Mouse (Mus musculus): ENCODE results near the gene Lamtor1. TPM values are rescaled to one million over a fixed set of nuclear protein-coding genes. Genes with fewer than 3 reads are reported as not detected.

The Lamtor1 gene
- polyA plus RNA-seq, 2 experiments, result 154 to 176 TPM

DNA sequence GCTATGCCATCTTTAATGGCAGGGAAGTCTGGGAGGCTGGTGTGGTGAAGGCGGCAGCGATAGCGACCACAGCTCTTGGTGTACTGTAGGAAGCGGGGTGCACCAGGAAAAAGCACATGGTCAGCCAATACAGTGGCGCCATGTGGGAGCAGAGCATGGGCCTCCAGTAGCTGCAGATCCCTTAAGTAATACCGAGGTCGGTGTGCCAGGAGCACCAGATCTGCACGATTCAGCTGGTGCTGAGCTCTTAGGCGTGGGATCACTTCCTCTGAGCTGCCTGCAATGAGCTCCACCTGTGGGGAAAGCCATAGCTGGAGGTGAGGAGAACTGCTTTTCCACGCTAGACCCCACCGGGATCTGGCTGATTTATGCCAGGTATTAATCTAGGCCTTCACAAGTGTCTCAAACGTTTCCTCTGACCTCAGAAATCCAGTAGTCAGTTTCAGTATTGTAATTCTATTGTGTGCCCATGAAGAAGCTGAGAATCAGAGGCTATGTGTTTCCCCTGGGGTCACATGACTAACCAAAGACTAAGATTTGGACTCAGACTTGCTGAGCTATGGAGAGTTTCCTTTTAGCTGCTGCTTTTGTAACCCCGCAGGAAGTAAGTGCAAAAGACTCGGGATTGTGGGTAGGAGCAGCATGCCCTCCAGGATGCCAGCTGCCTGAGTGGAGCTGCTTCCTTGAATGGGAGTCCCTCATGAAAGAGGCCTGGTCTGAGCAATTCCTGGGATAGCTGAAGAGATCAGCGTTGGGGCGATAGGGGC lies 5.2 kb upstream of the Lamtor1 start:
- Histone ChIP-seq H3K36me3 (ENCODE audit: control insufficient read depth, insufficient read depth, low read length) (peaks cover 9% of the 10 kb centered on the region; the same call in 1 of the 2 replicates), H3K4me3 (replicated peaks; ENCODE audit: low read length) (no peak overlapping the region), H3K9me3 (ENCODE audit: control insufficient read depth, low read length) (no peaks in the 10 kb centered on the region), H3K9ac (ENCODE audit: low read depth, low read length, severe bottlenecking) (no peak overlapping the region), H3K4me2 (replicated peaks; ENCODE audit: low read depth, low read length, severe bottlenecking) (no peak overlapping the region), H3K27me3 (ENCODE audit: control insufficient read depth, insufficient read depth, low read length) (no peaks in the 10 kb centered on the region), H3K4me1 (ENCODE audit: control insufficient read depth, insufficient read depth, low read length) (peaks cover 8% of the 10 kb centered on the region; the same call in 1 of the 2 replicates), H3K27ac (replicated peaks; ENCODE audit: low read depth, low read length) (no peak overlapping the region)
- ATAC-seq (ENCODE audit: low FRiP score, low read depth) (no peak), DNase-seq (ENCODE audit: low spot score) (no peak)
- WGBS, result 88% methylated on average over 16 of the region's 16 CpGs
- no peak for TF ChIP-seq POLR2A (IDR thresholded peaks at IDR 0.05; ENCODE audit: borderline replicate concordance, extremely low read depth, insufficient read depth, insufficient read length)

DNA sequence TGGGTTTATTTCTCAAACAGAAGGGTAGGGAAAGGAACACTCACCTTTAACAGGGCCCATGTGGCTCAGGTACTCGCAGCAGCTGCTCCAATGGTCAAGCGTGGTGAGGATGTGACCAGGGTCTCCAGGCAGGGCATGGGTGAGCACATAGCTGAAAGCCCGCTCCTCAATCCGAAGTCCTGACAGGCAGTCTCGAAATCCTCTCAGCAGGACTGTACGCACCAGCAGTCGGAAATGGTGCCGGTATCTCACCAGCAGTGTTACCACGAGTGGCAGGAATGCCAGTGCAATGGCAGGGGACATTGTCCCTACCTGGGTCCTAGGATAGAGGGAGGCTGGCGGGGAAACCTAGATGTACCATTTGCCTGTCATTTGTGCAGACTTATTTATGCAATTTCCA lies 3.7 kb upstream of the Lamtor1 start:
- Histone ChIP-seq H3K27ac (replicated peaks; ENCODE audit: low read depth, low read length) (no peak overlapping the region), H3K27me3 (ENCODE audit: control insufficient read depth, insufficient read depth, low read length) (no peaks in the 10 kb centered on the region), H3K4me2 (replicated peaks; ENCODE audit: low read depth, low read length, severe bottlenecking) (no peak overlapping the region), H3K36me3 (ENCODE audit: control insufficient read depth, insufficient read depth, low read length) (peaks cover 9% of the 10 kb centered on the region; the same call in 1 of the 2 replicates), H3K4me3 (replicated peaks; ENCODE audit: low read length) (no peak overlapping the region), H3K9me3 (ENCODE audit: control insufficient read depth, low read length) (no peaks in the 10 kb centered on the region), H3K9ac (ENCODE audit: low read depth, low read length, severe bottlenecking) (no peak overlapping the region), H3K4me1 (ENCODE audit: control insufficient read depth, insufficient read depth, low read length) (peaks cover 12% of the 10 kb centered on the region)
- no peak for DNase-seq (ENCODE audit: low spot score)
- ATAC-seq (ENCODE audit: low FRiP score, low read depth), result no peak
- WGBS, result 91% methylated on average over 10 of the region's 10 CpGs
- no peak for TF ChIP-seq POLR2A (IDR thresholded peaks at IDR 0.05; ENCODE audit: borderline replicate concordance, extremely low read depth, insufficient read depth, insufficient read length)

DNA sequence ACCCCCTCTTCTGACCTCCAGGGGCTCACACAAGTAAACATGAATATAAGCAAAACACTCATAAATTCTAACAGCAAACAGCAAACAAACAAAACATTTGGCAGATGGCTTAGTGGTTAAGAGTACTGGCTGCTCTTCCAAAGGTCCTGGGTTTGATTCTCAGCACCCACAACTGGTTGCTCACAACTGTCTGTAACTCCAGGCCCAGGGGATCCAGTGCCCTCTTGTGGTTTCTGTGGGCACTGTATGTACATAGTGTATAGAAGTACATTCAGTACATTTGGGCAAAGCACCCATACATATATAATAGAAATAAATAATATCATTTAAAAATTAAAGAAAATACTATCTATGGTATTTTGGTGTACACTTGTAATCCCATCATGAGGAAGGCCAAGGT lies 2.9 kb upstream of the Lamtor1 start:
- no peaks in the 10 kb centered on the region for H3K9me3 ChIP-seq (ENCODE audit: control insufficient read depth, low read length)
- no peak for TF ChIP-seq POLR2A (IDR thresholded peaks at IDR 0.05; ENCODE audit: borderline replicate concordance, extremely low read depth, insufficient read depth, insufficient read length)
- H3K36me3 ChIP-seq (ENCODE audit: control insufficient read depth, insufficient read depth, low read length), result peaks cover 9% of the 10 kb centered on the region; the same call in 1 of the 2 replicates
- no peak overlapping the region for H3K4me2 ChIP-seq (replicated peaks; ENCODE audit: low read depth, low read length, severe bottlenecking)
- H3K9ac ChIP-seq (ENCODE audit: low read depth, low read length, severe bottlenecking), result no peak overlapping the region
- no peak overlapping the region for H3K27ac ChIP-seq (replicated peaks; ENCODE audit: low read depth, low read length)
- ATAC-seq (ENCODE audit: low FRiP score, low read depth) (no peak), DNase-seq (ENCODE audit: low spot score) (no peak)
- H3K27me3 ChIP-seq (ENCODE audit: control insufficient read depth, insufficient read depth, low read length), result no peaks in the 10 kb centered on the region
- no peak overlapping the region for H3K4me3 ChIP-seq (replicated peaks; ENCODE audit: low read length)
- H3K4me1 ChIP-seq (ENCODE audit: control insufficient read depth, insufficient read depth, low read length), result peaks cover 12% of the 10 kb centered on the region

DNA sequence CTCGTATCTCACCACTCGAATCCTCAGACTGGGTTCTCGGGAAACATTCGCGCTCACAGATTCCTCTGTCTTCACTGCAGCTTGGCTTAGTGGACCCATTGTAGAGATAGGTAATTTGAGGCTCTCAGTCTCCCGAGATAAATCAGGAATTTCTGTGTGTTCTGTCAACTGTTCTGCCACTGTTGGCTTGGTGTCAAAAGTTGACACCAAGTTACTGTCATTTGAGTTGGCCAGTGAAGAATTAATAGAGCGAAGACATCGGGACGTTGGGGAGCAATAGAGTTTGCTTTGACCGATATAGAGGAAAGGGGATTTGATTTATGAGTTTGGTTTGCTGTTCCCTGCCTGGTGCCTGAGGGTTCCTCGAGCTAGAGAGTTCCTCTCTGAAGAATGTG lies 580 bp downstream of the Lamtor1 start, which contains the start of gene Tomt:
Tomt (minus strand) TSS at position 73 of the 395 bp plus-strand sequence.
- no peak for TF ChIP-seq POLR2A (IDR thresholded peaks at IDR 0.05; ENCODE audit: borderline replicate concordance, extremely low read depth, insufficient read depth, insufficient read length)
- peak within 1 kb of the TSS; percentile 64 for H3K4me2 ChIP-seq (replicated peaks; ENCODE audit: low read depth, low read length, severe bottlenecking)
- no peak for ATAC-seq (ENCODE audit: low FRiP score, low read depth)

DNA sequence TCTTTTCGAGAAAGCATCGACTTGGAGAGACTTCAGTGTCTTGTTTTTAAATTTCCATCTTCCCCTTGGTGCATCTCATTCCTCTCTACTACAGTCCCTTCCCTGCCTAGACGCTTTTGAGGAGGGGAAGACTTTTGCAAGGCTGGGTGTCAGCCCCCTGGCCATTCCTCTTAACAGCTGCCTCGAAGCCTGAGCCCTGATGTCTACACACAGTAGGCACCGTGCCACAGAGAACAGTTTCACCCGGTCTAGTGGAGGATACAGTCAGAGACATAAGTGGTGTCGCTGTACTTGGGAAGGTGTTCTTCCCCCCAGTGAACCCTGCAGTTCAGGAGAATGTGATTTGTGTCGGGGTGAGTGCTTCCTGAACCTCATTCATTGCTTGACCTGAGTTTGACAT lies 992 bp downstream of the Lamtor1 start:
- Histone ChIP-seq H3K27ac (replicated peaks; ENCODE audit: low read depth, low read length) (0 out of 2 replicates have a peak overlapping the region, but pooled peaks have one; percentile 21), H3K9ac (ENCODE audit: low read depth, low read length, severe bottlenecking) (peak overlapping the region; percentile 82), H3K4me3 (replicated peaks; ENCODE audit: low read length) (peak overlapping the region; percentile 80), H3K4me1 (ENCODE audit: control insufficient read depth, insufficient read depth, low read length) (peaks cover 12% of the 10 kb centered on the region), H3K4me2 (replicated peaks; ENCODE audit: low read depth, low read length, severe bottlenecking) (peak overlapping the region; percentile 53), H3K27me3 (ENCODE audit: control insufficient read depth, insufficient read depth, low read length) (no peaks in the 10 kb centered on the region), H3K9me3 (ENCODE audit: control insufficient read depth, low read length) (no peaks in the 10 kb centered on the region), H3K36me3 (ENCODE audit: control insufficient read depth, insufficient read depth, low read length) (peaks cover 23% of the 10 kb centered on the region)
- no peak for TF ChIP-seq POLR2A (IDR thresholded peaks at IDR 0.05; ENCODE audit: borderline replicate concordance, extremely low read depth, insufficient read depth, insufficient read length)
- DNase-seq (ENCODE audit: low spot score) (no peak), ATAC-seq (ENCODE audit: low FRiP score, low read depth) (no peak)
- 67% methylated on average over 8 of the region's 8 CpGs for WGBS

More for the DNA sequence above, 580 bp downstream of the Lamtor1 start, which contains the start of gene Tomt:
- Histone ChIP-seq H3K9ac (ENCODE audit: low read depth, low read length, severe bottlenecking) (peak within 1 kb of the TSS; percentile 82), H3K36me3 (ENCODE audit: control insufficient read depth, insufficient read depth, low read length) (peaks cover 20% of the 10 kb centered on the region), H3K4me3 (replicated peaks; ENCODE audit: low read length) (peak within 1 kb of the TSS; percentile 80), H3K27ac (replicated peaks; ENCODE audit: low read depth, low read length) (peak within 1 kb of the TSS; percentile 96), H3K27me3 (ENCODE audit: control insufficient read depth, insufficient read depth, low read length) (no peaks in the 10 kb centered on the region), H3K9me3 (ENCODE audit: control insufficient read depth, low read length) (no peaks in the 10 kb centered on the region), H3K4me1 (ENCODE audit: control insufficient read depth, insufficient read depth, low read length) (peaks cover 12% of the 10 kb centered on the region)
- 12% methylated on average over 11 of the region's 11 CpGs for WGBS
- DNase-seq (ENCODE audit: low spot score), result no peak

All from limb, embryonic 14.5 days (tissue).